Mouse (Mus musculus) left cerebral cortex, adult 18-20 months (tissue): ENCODE measurements around the gene Mrps18c. TPM values are rescaled to one million over a fixed set of nuclear protein-coding genes. Genes with fewer than 3 reads are reported as not detected.

Source experiments
- DNase-seq, 2 experiments: peaks; one replicate each; pipeline ENCODE4 v3.0.0; 2021 to 2022; ENCODE audit warnings: low spot score in 2 of 2, mixed read lengths in 1 of 2
- long read RNA-seq, 2 experiments: library from polyadenylated mRNA; stranded (forward); transcript quantifications; one replicate each; pipeline ENCODE4 v2.0.0; 2021
- total RNA-seq, 2 experiments: library from RNA; stranded (reverse); gene quantifications; 2 replicates each; pipeline ENCODE4 v1.2.3; 2021

Gene Mrps18c
- 10 to 100 TPM; 59.9 to 63.8 TPM for total RNA-seq
- long read RNA-seq, experiment 1, transcript Mrps18c-201 (6 exons, 638 nt), result major isoform, 30 of 38 reads
- long read RNA-seq, experiment 1, partial matches to known transcripts, result 3 of 38 reads
- long read RNA-seq, experiment 1, other reads (novel, unspliced or antisense), result 4 of 38 reads
- long read RNA-seq, experiment 2, transcript Mrps18c-201 (6 exons, 638 nt), result major isoform, 25 of 28 reads
- long read RNA-seq, experiment 2, partial matches to known transcripts, result 1 of 28 reads
- long read RNA-seq, experiment 2, other reads (novel, unspliced or antisense), result 2 of 28 reads

DNA sequence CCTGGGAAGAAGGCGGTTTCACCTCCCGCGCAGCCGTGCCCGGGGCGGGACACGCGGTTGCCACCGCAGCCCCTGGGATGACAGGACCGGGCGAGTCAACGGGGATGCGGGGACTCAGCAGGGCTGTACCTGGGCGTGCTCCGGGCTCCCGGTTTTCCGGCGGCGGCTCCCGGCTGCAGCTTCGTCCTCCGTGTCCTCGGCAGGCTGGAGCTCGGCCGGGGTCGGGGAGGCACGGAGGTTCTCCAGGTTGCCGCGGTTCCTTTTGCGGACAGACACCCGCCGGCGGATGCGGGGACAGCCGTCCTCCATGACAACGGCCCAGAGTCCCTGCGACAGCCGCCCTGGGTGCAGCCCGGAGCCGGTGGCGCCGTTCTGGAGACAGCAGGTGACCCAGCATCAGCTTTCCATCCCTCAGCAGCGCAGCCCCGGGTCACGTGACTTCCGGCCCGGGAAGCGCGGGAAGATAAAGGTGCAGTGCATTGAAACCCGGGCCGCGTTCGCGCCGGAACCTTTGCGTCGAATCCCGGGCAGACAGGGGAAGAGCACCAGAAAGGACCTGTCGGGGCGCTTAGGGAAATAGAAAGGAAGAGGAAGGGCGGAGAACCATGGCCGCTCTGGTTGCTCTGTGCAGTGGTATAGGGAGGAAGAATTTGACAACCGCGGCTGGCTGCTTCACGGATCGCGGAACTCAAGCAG lies at the start of gene Mrps18c, which contains the start of gene Helq:
Gene Mrps18c (plus strand): TSS at position 463 of the 696 bp plus-strand sequence.
Gene Helq (minus strand): TSS at position 434 of the 696 bp plus-strand sequence.
- DNase-seq, result peak; percentile 92 to 96

GRCm38 (mm10) chr5:100750617-100751255 lies 47.7 kb upstream of the Mrps18c start:
- no peak for DNase-seq

DNA sequence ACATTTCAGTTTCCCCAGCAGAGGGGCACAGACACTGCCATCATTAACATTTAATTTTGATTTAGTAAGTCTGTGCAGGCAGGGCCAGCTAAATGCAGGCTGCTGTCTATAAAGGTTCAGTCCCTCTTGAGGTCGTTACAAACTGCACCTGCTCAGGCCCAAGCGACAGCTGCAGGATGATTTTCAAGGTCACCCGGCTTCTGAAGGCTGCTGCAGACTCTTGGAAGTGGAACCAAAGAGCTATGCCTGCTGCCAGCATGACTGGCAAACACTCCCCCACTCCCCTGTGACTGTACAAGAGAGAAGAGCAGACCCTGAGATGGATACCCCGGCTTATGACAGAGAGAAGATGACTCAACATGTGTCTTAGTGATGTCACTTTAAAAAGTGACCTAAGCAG lies 46.8 kb upstream of the Mrps18c start:
- no peak for DNase-seq

DNA sequence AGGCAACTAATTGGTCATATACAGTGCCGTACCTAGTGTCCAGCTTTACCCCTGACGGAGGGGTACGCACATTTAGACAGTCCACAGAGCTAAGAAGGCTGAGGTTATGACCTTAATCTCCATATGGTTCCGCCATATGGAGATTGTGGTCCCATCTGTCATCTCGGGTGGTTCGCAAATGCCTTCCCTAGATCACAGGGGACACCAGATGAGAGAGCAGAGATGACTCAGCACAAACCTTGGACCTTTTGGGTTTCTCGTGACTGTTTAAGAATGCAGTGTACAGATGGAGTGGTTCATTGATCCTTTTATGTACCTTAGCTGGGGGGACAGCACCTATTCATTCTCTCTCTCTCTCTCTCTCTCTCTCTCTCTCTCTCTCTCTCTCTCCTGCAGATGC lies 45.0 kb upstream of the Mrps18c start:
- DNase-seq, result no peak

- DNase-seq, result no peak
Measured at GRCm38 (mm10) chr5:100758121-100758520, 40.3 kb upstream of the Mrps18c start.

DNA sequence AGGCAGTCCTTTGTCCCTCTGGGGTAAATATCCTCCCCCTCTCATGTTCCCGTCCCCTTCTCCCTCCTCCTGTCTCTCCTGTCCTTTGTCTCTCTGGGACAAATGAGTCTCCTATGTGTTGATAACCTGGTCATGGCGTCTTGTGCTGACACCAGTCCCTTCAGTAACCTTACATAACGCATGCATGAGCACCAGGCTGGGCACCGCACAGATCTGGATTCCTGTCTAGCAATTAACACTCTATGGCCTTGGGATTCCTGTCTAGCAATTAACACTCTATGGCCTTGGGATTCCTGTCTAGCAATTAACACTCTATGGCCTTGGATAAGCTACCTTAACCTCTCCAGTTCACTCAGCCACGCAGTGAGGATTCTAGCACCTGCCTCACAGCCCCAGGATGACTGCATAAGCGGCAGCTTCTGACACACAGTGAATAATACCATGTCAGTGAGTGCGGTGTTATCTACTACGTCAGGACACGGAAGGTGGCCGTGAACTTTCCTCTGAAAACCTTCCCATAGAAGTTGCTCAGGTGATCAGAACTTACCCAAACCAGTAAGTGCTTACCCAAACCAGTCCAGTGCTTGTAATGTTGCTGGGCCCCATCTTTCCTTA lies 38.3 kb upstream of the Mrps18c start:
- no peak for DNase-seq

- DNase-seq, result no peak
Measured at GRCm38 (mm10) chr5:100761736-100762135, 36.7 kb upstream of the Mrps18c start.

- peak; percentile 19 to 36 for DNase-seq
Measured at GRCm38 (mm10) chr5:100766026-100766425, 32.4 kb upstream of the Mrps18c start.

DNA sequence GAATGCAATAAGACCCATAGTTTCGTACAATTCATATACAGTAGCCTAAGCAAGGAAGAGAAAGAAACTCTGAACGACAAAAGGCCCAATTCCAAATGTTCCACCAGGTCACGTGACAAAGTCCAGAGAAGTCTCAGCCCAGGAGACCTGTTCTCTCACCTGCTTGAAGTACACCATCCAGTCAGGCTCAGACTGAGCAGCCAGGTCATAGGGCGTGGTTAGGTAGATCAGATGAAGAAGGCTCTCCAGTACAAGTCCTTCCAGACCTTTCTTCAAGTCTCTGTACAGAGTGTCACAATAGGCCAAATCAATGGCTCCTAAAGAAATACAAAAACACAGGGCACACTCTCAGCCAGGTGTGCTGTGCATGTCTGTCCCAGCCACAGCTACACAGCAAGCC lies 26.9 kb upstream of the Mrps18c start:
- DNase-seq, result no peak

DNA sequence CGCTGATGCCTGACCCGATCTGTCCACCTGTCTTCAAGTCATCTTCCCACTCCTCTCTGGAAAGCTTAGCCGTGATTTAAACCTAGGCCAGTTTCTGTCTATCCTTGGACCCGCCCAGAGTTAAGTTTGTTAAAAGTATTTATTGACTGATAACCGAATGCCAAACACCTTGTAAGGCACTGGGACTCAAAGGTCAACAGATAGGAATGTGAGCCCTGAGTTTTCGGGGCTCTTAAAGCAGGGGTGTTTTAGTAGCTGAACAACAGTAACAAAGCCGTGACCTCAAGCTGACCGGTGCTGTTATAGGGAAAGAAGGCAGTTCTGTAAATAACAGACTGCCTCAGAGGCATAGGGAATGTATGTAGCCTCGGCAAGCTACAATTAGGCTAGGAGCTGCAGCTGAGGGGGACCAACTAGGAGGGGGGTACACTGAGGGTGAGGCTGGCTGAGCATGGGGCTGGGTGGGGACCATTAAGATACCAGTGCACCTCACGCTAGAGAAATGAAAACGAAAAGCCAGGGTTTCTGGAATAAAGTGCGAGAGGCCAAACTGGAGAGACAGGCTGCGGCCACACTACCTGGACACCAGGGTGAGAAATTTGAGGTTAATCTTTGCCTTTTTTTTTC lies 22.5 kb upstream of the Mrps18c start:
- no peak for DNase-seq

DNA sequence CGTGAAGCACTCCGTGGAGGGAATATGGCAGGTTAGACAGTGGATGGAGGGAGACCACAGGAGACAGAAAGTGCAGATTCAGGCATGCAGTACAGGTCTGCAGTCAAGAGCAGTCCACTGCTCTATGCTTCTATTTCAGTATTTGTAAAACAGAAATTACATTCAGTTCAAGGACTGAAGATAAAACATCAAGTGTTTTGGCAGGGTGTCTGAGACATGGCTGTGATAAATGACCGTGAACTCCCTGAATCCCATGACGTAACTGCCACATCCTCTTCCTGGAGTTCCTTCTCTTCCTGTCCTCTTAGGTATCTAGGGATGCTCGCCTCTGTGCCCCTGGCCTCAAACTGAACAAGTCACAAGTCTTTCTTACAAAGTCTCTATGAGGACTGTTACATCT lies 21.5 kb upstream of the Mrps18c start:
- DNase-seq, result no peak

GRCm38 (mm10) chr5:100779002-100779401 lies 19.4 kb upstream of the Mrps18c start:
- no peak for DNase-seq

- no peak for DNase-seq
Measured at GRCm38 (mm10) chr5:100787527-100787926, 10.9 kb upstream of the Mrps18c start.

DNA sequence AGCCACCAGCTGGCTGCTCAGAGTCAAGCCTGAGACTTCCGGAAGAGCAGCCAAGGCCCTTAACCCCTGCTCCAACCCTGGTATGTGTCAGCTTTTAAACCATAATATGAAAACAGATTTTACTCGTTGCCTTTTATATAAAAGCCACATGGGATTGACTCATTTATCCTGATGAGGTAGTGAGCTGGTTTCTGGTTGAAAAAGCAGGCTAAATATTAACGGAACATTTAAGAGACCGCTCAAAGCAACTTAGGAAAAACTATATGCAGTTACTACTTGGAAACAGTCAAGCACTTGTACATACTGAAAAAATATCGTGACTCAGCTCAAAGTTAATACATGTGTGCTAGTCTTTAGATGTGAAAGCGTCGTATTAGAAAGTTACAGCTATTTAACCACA lies 6.2 kb upstream of the Mrps18c start:
- DNase-seq, result no peak

GRCm38 (mm10) chr5:100794084-100794483 lies 4.3 kb upstream of the Mrps18c start:
- no peak for DNase-seq

DNA sequence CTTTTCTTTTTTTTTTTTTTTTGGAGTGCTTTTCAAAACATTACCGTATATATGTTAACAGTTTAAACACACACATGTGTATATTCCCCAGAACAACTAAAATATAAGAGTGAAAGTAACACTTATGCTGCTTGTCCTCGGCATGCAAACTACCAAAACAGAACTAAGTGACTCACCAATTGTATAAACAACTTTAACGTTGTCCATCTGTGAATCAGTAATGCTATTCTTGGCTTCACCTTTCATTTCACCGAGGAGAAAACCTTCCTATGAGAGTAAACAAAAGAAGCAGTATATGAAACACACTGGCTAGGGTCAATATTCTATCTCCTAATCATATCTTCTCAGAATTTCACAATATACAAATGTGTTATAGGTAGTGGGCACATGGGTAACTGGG lies 19.9 kb downstream of the Mrps18c start:
- no peak for DNase-seq

GRCm38 (mm10) chr5:100819568-100820480 lies 21.4 kb downstream of the Mrps18c start:
- DNase-seq, result no peak

DNA sequence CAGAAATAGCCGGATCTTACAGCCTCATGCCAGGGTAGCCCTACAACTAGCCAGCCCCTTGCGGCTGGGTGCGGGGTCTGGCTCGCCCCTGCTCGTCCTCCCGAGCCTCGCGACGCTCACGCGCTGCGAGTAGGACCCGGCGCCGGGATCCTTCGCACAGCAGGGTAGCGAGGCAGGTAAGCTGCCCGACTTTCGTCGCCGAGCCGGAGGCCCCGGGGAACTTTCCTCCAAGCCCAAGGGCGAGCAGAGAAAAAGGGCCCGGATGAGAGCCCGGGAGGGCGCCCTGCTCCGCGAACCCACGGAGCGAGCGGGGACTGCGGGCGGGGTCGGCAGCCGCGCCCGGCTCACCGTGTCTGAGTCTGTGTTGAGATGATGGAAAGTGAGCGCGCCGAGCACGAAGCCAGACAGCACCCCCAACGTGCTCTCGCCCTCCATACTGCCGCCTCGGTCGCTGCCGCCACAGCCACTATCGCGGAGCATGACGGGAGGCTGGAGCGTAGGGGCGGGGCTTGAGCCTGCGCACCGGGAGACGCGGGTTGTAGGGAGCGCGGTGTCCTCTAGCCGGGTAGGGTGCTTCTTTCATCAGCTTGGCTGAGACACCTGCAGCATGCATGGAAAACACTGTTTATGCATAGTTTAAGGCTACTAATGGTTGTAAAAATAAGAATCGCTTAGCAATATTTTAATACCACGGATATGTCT lies 22.2 kb downstream of the Mrps18c start, which contains the start of gene Abraxas1:
Gene Abraxas1 (minus strand): TSS at position 483 of the 702 bp plus-strand sequence.
- peak; percentile 90 to 91 for DNase-seq

DNA sequence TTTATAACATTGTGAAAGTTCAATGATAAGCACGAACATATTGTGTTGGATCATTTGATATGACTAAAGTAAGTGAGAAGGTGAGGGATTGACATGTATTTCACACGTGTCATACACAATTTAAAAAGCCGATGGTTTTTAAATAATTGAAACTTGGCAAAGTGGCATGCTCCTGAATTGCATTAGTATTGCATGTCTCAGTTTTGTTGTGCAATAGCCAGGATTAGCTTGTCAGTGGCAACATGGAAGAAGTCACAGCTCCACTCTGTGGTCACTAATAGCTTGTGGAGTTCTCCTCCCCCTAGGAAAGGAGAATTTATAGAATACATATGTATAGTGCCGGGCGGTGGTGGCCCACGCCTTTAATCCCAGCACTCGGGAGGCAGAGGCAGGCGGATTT lies 22.9 kb downstream of the Mrps18c start:
- DNase-seq, result no peak
